18 mouse cellular contexts compared by ENCODE assay signal in genomic region chr6:24233626-24234025, GRCm38 (mm10).
DNase-seq lines count a peak whose midpoint lies in the region; ATAC-seq lines count a peak whose summit lies in the region.
"Had no signal": no experiment of that assay in that cellular context is flagged by ENCODE, and none has a peak within 500 bp of the region (broad histone marks: within the 10 kb centered on the region; RNA-seq: fewer than 3 reads in every experiment).

No protein-coding gene starts in this region.

- no peak for DNase-seq in cerebellum, postnatal 4 days (ENCODE audit: low spot score in 2 of 2)
- peak; percentile 96 for DNase-seq in cerebellum, adult 9-10 months
- DNase-seq in cerebellum, postnatal 25 days, result peak; percentile 80 to 84
- DNase-seq in heart, postnatal 25 days (ENCODE audit: low spot score), result no peak
- DNase-seq in spleen, postnatal 36 days (ENCODE audit: low spot score in 2 of 2), result no peak
- no peak for DNase-seq in left cerebral cortex, postnatal 10 days (ENCODE audit: extremely low spot score in 1 of 2, low spot score in 2 of 2)
- DNase-seq: adrenal gland, postnatal 10 days; B cell, adult 2 months; gastrocnemius, adult 2 months; gastrocnemius, postnatal 25 days; heart, postnatal 36 days; kidney, adult 8-10 months had no signal

- ATAC-seq in cerebellum, adult (ENCODE audit: insufficient number of reproducible peaks, low FRiP score, low TSS enrichment), result peak; percentile 96
- ATAC-seq: CD4-positive, CD25-positive, alpha-beta regulatory T cell, adult 4 months; forebrain, embryonic 16.5 days; hindbrain, embryonic 16.5 days; inflammation-experienced regulatory T-cells, adult 6 months; intestine, postnatal 0 days had no signal

- intact Hi-C loops in heart, postnatal 25 days (cut with DNase I), result no loop called here
- intact Hi-C loops in left cerebral cortex, postnatal 10 days (cut with DNase I), result no loop called here

Comparison
In these comparisons a context has a peak if more than half of its experiments do, and no peak if none do; other contexts are left out.
1. DNase-seq: peak in cerebellum, adult 9-10 months (single experiment) and cerebellum, postnatal 25 days (2 of 2); none in cerebellum, postnatal 4 days (0 of 2), heart, postnatal 25 days (single experiment), spleen, postnatal 36 days (0 of 2) and left cerebral cortex, postnatal 10 days (0 of 2).